Mouse (Mus musculus) erythroblast, embryonic 14.5 days (primary cell): ENCODE results near the gene Hdgfl3.

Source experiments
- GATA1 ChIP-seq: IDR thresholded peaks from 2 replicates; pipeline ENCODE4 v1.6.1; 2012; ENCODE audit warnings: low read length, inconsistent platforms, mixed read lengths
- TAL1 ChIP-seq: IDR thresholded peaks from 3 replicates; pipeline ENCODE4 v1.6.1; 2012; ENCODE audit warnings: low read length, inconsistent platforms, mixed read lengths

- TF ChIP-seq GATA1 (no peak), TAL1 (no peak)
Measured at GRCm38 (mm10) chr7:81847010-81847409, 87.3 kb downstream of the Hdgfl3 start.
